Mouse (Mus musculus): ENCODE measurements around the gene Dirc2. TPM values are rescaled to one million over a fixed set of nuclear protein-coding genes. Genes with fewer than 3 reads are reported as not detected.
A peak's percentile ranks its signal among the peaks of the same experiment; 100 is the strongest.

Dirc2 gene
- 14.6 and 14.7 TPM in 2 replicates for polyA plus RNA-seq (2015; fragmentation: Nextera tagmentation; extraction: Ambion mirVana)

- peak; percentile 89 for ATAC-seq (ENCODE audit: low FRiP score, low read depth)
- Histone ChIP-seq H3K36me3 (0 out of 2 replicates have a peak, but pooled peaks cover 3% of the 10 kb centered on the region), H3K27ac (peak within 1 kb of the TSS; percentile 39), H3K4me3 (peak within 1 kb of the TSS; percentile 85), H3K4me1 (peaks cover 27% of the 10 kb centered on the region), H3K4me2 (replicated peaks) (peak within 1 kb of the TSS; percentile 80), H3K9ac (peak within 1 kb of the TSS; percentile 94), H3K27me3 (no peaks in the 10 kb centered on the region), H3K9me3 (no peaks in the 10 kb centered on the region)
- under 1% methylated on average over 71 of the region's 78 CpGs for WGBS
Observed at GRCm38 (mm10) chr16:35768785-35769642, at the start of gene Dirc2. Gene Dirc2 (minus strand): TSS chr16:35769356.

GRCm38 (mm10) chr16:35817255-35818089, 48.3 kb upstream of the Dirc2 start:
- peak; percentile 54 for ATAC-seq (ENCODE audit: low FRiP score, low read depth)
- WGBS: 37% methylated on average over 13 of the region's 13 CpGs
- no peak overlapping the region for H3K4me2 ChIP-seq (replicated peaks)

GRCm38 (mm10) chr16:35813119-35813518, 44.0 kb upstream of the Dirc2 start:
- Histone ChIP-seq H3K4me3 (no peak overlapping the region), H3K9me3 (no peaks in the 10 kb centered on the region), H3K36me3 (no peaks in the 10 kb centered on the region; the same call in 1 of the 2 replicates), H3K4me1 (no peaks in the 10 kb centered on the region), H3K4me2 (replicated peaks) (no peak overlapping the region), H3K27me3 (no peaks in the 10 kb centered on the region), H3K27ac (no peak overlapping the region), H3K9ac (no peak overlapping the region)
- WGBS: 65% methylated on average over 3 of the region's 3 CpGs
- ATAC-seq (ENCODE audit: low FRiP score, low read depth): no peak

More at GRCm38 (mm10) chr16:35817255-35818089, 48.3 kb upstream of the Dirc2 start:
- Histone ChIP-seq H3K27ac (no peak overlapping the region), H3K9ac (no peak overlapping the region), H3K27me3 (no peaks in the 10 kb centered on the region), H3K4me1 (no peaks in the 10 kb centered on the region), H3K9me3 (no peaks in the 10 kb centered on the region), H3K36me3 (peaks cover 20% of the 10 kb centered on the region), H3K4me3 (no peak overlapping the region)

GRCm38 (mm10) chr16:35808838-35809237, 39.7 kb upstream of the Dirc2 start:
- Histone ChIP-seq H3K9ac (no peak overlapping the region), H3K4me3 (no peak overlapping the region), H3K27me3 (no peaks in the 10 kb centered on the region), H3K4me2 (replicated peaks) (no peak overlapping the region), H3K36me3 (no peaks in the 10 kb centered on the region), H3K27ac (no peak overlapping the region), H3K4me1 (no peaks in the 10 kb centered on the region), H3K9me3 (no peaks in the 10 kb centered on the region)
- WGBS: 95% methylated on average over 2 of the region's 2 CpGs
- ATAC-seq (ENCODE audit: low FRiP score, low read depth): no peak

GRCm38 (mm10) chr16:35807663-35807992, 38.5 kb upstream of the Dirc2 start:
- no peak overlapping the region for H3K27ac ChIP-seq
- H3K4me1 ChIP-seq: no peaks in the 10 kb centered on the region
- no peaks in the 10 kb centered on the region for H3K27me3 ChIP-seq
- 85% methylated on average over 4 of the region's 4 CpGs for WGBS
- H3K36me3 ChIP-seq: no peaks in the 10 kb centered on the region
- H3K9me3 ChIP-seq: no peaks in the 10 kb centered on the region
- no peak overlapping the region for H3K4me2 ChIP-seq (replicated peaks)
- H3K4me3 ChIP-seq: no peak overlapping the region
- no peak for ATAC-seq (ENCODE audit: low FRiP score, low read depth)
- H3K9ac ChIP-seq: no peak overlapping the region

GRCm38 (mm10) chr16:35806973-35807662, 38.0 kb upstream of the Dirc2 start:
- no peaks in the 10 kb centered on the region for H3K4me1 ChIP-seq
- H3K9me3 ChIP-seq: no peaks in the 10 kb centered on the region
- no peak overlapping the region for H3K27ac ChIP-seq
- no peak overlapping the region for H3K4me2 ChIP-seq (replicated peaks)
- H3K9ac ChIP-seq: no peak overlapping the region
- WGBS: 86% methylated on average over 6 of the region's 6 CpGs
- H3K27me3 ChIP-seq: no peaks in the 10 kb centered on the region
- ATAC-seq (ENCODE audit: low FRiP score, low read depth): no peak
- H3K36me3 ChIP-seq: peaks cover 1% of the 10 kb centered on the region; the same call in 1 of the 2 replicates
- H3K4me3 ChIP-seq: no peak overlapping the region

GRCm38 (mm10) chr16:35803723-35804122, 34.6 kb upstream of the Dirc2 start:
- Histone ChIP-seq H3K36me3 (peaks cover 24% of the 10 kb centered on the region), H3K4me3 (no peak overlapping the region)
- WGBS: 90% methylated on average over 4 of the region's 4 CpGs

GRCm38 (mm10) chr16:35802163-35802562, 33.0 kb upstream of the Dirc2 start:
- Histone ChIP-seq H3K9me3 (peaks cover 13% of the 10 kb centered on the region), H3K4me2 (replicated peaks) (no peak overlapping the region), H3K9ac (no peak overlapping the region), H3K36me3 (peaks cover 33% of the 10 kb centered on the region), H3K27ac (no peak overlapping the region), H3K4me3 (no peak overlapping the region), H3K27me3 (no peaks in the 10 kb centered on the region), H3K4me1 (no peaks in the 10 kb centered on the region)
- WGBS: 85% methylated on average over 7 of the region's 7 CpGs
- ATAC-seq (ENCODE audit: low FRiP score, low read depth): no peak

More at GRCm38 (mm10) chr16:35803723-35804122, 34.6 kb upstream of the Dirc2 start:
- Histone ChIP-seq H3K9ac (no peak overlapping the region), H3K27ac (no peak overlapping the region), H3K4me1 (no peaks in the 10 kb centered on the region), H3K4me2 (replicated peaks) (no peak overlapping the region), H3K27me3 (no peaks in the 10 kb centered on the region), H3K9me3 (peaks cover 13% of the 10 kb centered on the region)
- no peak for ATAC-seq (ENCODE audit: low FRiP score, low read depth)

- no peak overlapping the region for H3K4me2 ChIP-seq (replicated peaks)
- peaks cover 31% of the 10 kb centered on the region for H3K36me3 ChIP-seq
- H3K27me3 ChIP-seq: no peaks in the 10 kb centered on the region
- no peak overlapping the region for H3K27ac ChIP-seq
- WGBS: 88% methylated on average over 6 of the region's 6 CpGs
- no peaks in the 10 kb centered on the region for H3K4me1 ChIP-seq
- ATAC-seq (ENCODE audit: low FRiP score, low read depth): no peak
- no peak overlapping the region for H3K9ac ChIP-seq
- no peak overlapping the region for H3K4me3 ChIP-seq
- no peaks in the 10 kb centered on the region for H3K9me3 ChIP-seq
Observed at GRCm38 (mm10) chr16:35791962-35792521, 22.9 kb upstream of the Dirc2 start.

- no peak overlapping the region for H3K9ac ChIP-seq
- H3K4me3 ChIP-seq: no peak overlapping the region
- WGBS: 89% methylated on average over 6 of the region's 6 CpGs
- no peak overlapping the region for H3K27ac ChIP-seq
- no peak overlapping the region for H3K4me2 ChIP-seq (replicated peaks)
- no peak for ATAC-seq (ENCODE audit: low FRiP score, low read depth)
- no peaks in the 10 kb centered on the region for H3K4me1 ChIP-seq
- H3K36me3 ChIP-seq: peaks cover 31% of the 10 kb centered on the region
- H3K27me3 ChIP-seq: no peaks in the 10 kb centered on the region
- H3K9me3 ChIP-seq: no peaks in the 10 kb centered on the region
Observed at GRCm38 (mm10) chr16:35788330-35788729, 19.2 kb upstream of the Dirc2 start.

GRCm38 (mm10) chr16:35787568-35788189, 18.5 kb upstream of the Dirc2 start:
- 86% methylated on average over 8 of the region's 8 CpGs for WGBS

More at GRCm38 (mm10) chr16:35787568-35788189, 18.5 kb upstream of the Dirc2 start:
- no peaks in the 10 kb centered on the region for H3K9me3 ChIP-seq
- H3K27me3 ChIP-seq: no peaks in the 10 kb centered on the region
- H3K36me3 ChIP-seq: peaks cover 31% of the 10 kb centered on the region
- H3K27ac ChIP-seq: no peak overlapping the region
- H3K4me3 ChIP-seq: no peak overlapping the region
- ATAC-seq (ENCODE audit: low FRiP score, low read depth): no peak
- H3K9ac ChIP-seq: no peak overlapping the region
- no peaks in the 10 kb centered on the region for H3K4me1 ChIP-seq
- no peak overlapping the region for H3K4me2 ChIP-seq (replicated peaks)

Data from limb, embryonic 13.5 days (tissue).